Mouse (Mus musculus): Measurements from ENCODE around the gene Kxd1.

Gene Kxd1

GRCm38 (mm10) chr8:70527512-70528181 is at the start of gene Kxd1, which contains the start of gene Fkbp8:
Gene Kxd1, minus strand, starts transcription at chr8:70527956.
Gene Fkbp8, plus strand, starts transcription at chr8:70527724.
- peak; percentile 98 for DNase-seq

GRCm38 (mm10) chr8:70577207-70577606 is 49.5 kb upstream of the Kxd1 start:
- DNase-seq = no peak

GRCm38 (mm10) chr8:70574915-70575314 is 47.2 kb upstream of the Kxd1 start:
- no peak for DNase-seq

GRCm38 (mm10) chr8:70574302-70574701 is 46.5 kb upstream of the Kxd1 start:
- DNase-seq = no peak

GRCm38 (mm10) chr8:70570990-70571389 is 43.2 kb upstream of the Kxd1 start:
- no peak for DNase-seq

- DNase-seq = no peak
Measured at GRCm38 (mm10) chr8:70570360-70570759, 42.6 kb upstream of the Kxd1 start.

- DNase-seq = no peak
Measured at GRCm38 (mm10) chr8:70565561-70565960, 37.8 kb upstream of the Kxd1 start.

GRCm38 (mm10) chr8:70564696-70565235 is 37.0 kb upstream of the Kxd1 start:
- DNase-seq = no peak

- DNase-seq = no peak
Measured at GRCm38 (mm10) chr8:70563763-70564387, 36.1 kb upstream of the Kxd1 start.

- DNase-seq = peak; percentile 48
Measured at GRCm38 (mm10) chr8:70562802-70563201, 35.0 kb upstream of the Kxd1 start.

- peak; percentile 87 for DNase-seq
Measured at GRCm38 (mm10) chr8:70561809-70562535, 34.2 kb upstream of the Kxd1 start.

GRCm38 (mm10) chr8:70561357-70561756 is 33.6 kb upstream of the Kxd1 start:
- no peak for DNase-seq

- DNase-seq = peak; percentile 78
Measured at GRCm38 (mm10) chr8:70560564-70560963, 32.8 kb upstream of the Kxd1 start.

GRCm38 (mm10) chr8:70560096-70560495 is 32.3 kb upstream of the Kxd1 start:
- DNase-seq = peak; percentile 83

GRCm38 (mm10) chr8:70558983-70559382 is 31.2 kb upstream of the Kxd1 start:
- DNase-seq = no peak

- no peak for DNase-seq
Measured at GRCm38 (mm10) chr8:70558334-70558733, 30.6 kb upstream of the Kxd1 start.

GRCm38 (mm10) chr8:70555079-70555747 is 27.5 kb upstream of the Kxd1 start:
- DNase-seq = no peak

- no peak for DNase-seq
Measured at GRCm38 (mm10) chr8:70553740-70554139, 26.0 kb upstream of the Kxd1 start.

GRCm38 (mm10) chr8:70552836-70553235 is 25.1 kb upstream of the Kxd1 start:
- peak; percentile 59 for DNase-seq

GRCm38 (mm10) chr8:70551558-70552161 is 23.9 kb upstream of the Kxd1 start:
- DNase-seq = no peak

- DNase-seq = no peak
Measured at GRCm38 (mm10) chr8:70549412-70550184, 21.8 kb upstream of the Kxd1 start.

- DNase-seq = no peak
Measured at GRCm38 (mm10) chr8:70547762-70548161, 20.0 kb upstream of the Kxd1 start.
